Mouse (Mus musculus): ENCODE results near the gene Nudc.
A peak's percentile ranks its signal among the peaks of the same experiment; 100 is the strongest.

Gene Nudc

GRCm38 (mm10) chr4:133493895-133494294, 51.9 kb downstream of the Nudc start:
- DNase-seq (ENCODE audit: low spot score in 2 of 2): no peak

GRCm38 (mm10) chr4:133491800-133492199, 54.0 kb downstream of the Nudc start:
- DNase-seq (ENCODE audit: low spot score in 2 of 2): no peak

- no peak for DNase-seq (ENCODE audit: low spot score in 2 of 2)
Observed at GRCm38 (mm10) chr4:133489489-133490245, 56.1 kb downstream of the Nudc start.

GRCm38 (mm10) chr4:133488619-133489392, 57.0 kb downstream of the Nudc start:
- no peak for DNase-seq (ENCODE audit: low spot score in 2 of 2)

- DNase-seq (ENCODE audit: low spot score in 2 of 2): no peak
Observed at GRCm38 (mm10) chr4:133486673-133487357, 59.0 kb downstream of the Nudc start.

GRCm38 (mm10) chr4:133485691-133486425, 59.9 kb downstream of the Nudc start:
- DNase-seq (ENCODE audit: low spot score in 2 of 2): no peak

- DNase-seq (ENCODE audit: low spot score in 2 of 2): peak in 1 of 2 experiments; percentile 48
Observed at GRCm38 (mm10) chr4:133484266-133485025, 61.4 kb downstream of the Nudc start.

All from left cerebral cortex, adult 9 months (tissue).